Mouse (Mus musculus): ENCODE data around the gene Shpk. TPM values are rescaled to one million over a fixed set of nuclear protein-coding genes. Genes with fewer than 3 reads are reported as not detected.

The Shpk gene
- 0.93 and 1.3 TPM in 2 replicates for polyA plus RNA-seq (2014; fragmentation: Nextera tagmentation; extraction: Ambion mirVana)

DNA sequence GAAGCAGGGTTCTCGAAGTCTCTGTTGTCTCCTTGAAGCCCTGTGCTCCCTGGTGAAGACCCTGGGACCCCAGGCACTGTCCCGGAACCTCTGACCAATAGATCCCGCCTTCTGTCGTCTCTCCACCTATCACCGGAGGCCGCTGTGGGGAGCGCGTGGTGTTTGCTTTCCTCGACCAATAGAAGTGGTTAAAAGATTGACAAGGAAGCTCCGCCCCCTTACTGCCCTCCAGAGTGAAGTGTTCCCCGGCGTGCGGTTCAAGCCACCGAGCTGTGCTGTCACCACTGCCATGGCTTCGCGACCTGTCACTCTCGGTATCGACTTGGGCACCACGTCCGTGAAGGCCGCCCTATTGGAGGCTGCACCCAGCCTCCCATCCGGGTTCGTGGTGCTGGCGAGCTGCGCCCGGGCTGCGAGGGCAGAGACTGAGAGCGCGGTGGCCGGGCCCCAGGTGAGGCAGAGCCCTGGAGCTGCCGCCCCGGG, at the start of gene Shpk:
Gene Shpk (plus strand): TSS at position 231 of the 483 bp plus-strand sequence.
- H3K27ac ChIP-seq (ENCODE audit: low read depth): no peak within 1 kb of the TSS
- no peaks in the 10 kb centered on the region for H3K4me1 ChIP-seq (ENCODE audit: insufficient read depth)
- no peaks in the 10 kb centered on the region for H3K27me3 ChIP-seq (ENCODE audit: insufficient read depth, low read length)
- under 1% methylated on average over 32 of the region's 32 CpGs for WGBS
- peak; percentile 98 for ATAC-seq (ENCODE audit: insufficient read depth)
- H3K9ac ChIP-seq: peak within 1 kb of the TSS; percentile 69
- 0 out of 2 replicates have a peak, but pooled peaks have one; percentile 4 for TF ChIP-seq CTCF (IDR thresholded peaks at IDR 0.05; ENCODE audit: low read depth)
- DNase-seq: peak; percentile 97
- H3K9me3 ChIP-seq (ENCODE audit: low read depth, low read length): no peaks in the 10 kb centered on the region
- no peaks in the 10 kb centered on the region for H3K36me3 ChIP-seq (ENCODE audit: insufficient read depth)
- H3K4me3 ChIP-seq (ENCODE audit: low read depth, low read length): peak within 1 kb of the TSS; percentile 61
- H3K4me2 ChIP-seq: peak within 1 kb of the TSS; percentile 97

DNA sequence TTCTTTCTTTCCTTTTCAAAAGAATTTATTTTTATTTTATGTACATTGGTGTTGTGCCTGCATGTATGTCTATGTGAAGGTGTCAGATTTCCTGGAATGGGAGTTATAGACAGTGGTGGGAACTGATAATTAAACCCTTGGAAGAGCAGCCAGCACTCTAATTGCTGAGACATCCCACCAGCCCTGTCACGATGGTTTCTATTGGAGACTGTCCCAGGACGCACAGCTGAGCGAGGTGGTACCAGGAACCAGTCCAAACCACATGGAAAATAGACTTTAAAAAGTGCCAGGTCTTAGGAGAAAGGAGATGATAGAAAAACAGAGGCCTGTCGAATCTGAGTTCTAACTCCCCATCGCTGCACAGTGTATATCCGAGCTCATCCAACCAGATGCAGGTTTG, 44.2 kb upstream of the Shpk start:
- Histone ChIP-seq H3K9ac (no peak overlapping the region), H3K36me3 (ENCODE audit: insufficient read depth) (no peaks in the 10 kb centered on the region), H3K9me3 (ENCODE audit: low read depth, low read length) (no peaks in the 10 kb centered on the region), H3K4me2 (no peak overlapping the region), H3K27ac (ENCODE audit: low read depth) (no peak overlapping the region), H3K4me3 (ENCODE audit: low read depth, low read length) (no peak overlapping the region), H3K27me3 (ENCODE audit: insufficient read depth, low read length) (peaks cover 15% of the 10 kb centered on the region), H3K4me1 (ENCODE audit: insufficient read depth) (no peaks in the 10 kb centered on the region)
- WGBS: 68% methylated on average over 6 of the region's 6 CpGs
- DNase-seq (no peak), ATAC-seq (ENCODE audit: insufficient read depth) (no peak)
- TF ChIP-seq CTCF (IDR thresholded peaks at IDR 0.05; ENCODE audit: low read depth): no peak

DNA sequence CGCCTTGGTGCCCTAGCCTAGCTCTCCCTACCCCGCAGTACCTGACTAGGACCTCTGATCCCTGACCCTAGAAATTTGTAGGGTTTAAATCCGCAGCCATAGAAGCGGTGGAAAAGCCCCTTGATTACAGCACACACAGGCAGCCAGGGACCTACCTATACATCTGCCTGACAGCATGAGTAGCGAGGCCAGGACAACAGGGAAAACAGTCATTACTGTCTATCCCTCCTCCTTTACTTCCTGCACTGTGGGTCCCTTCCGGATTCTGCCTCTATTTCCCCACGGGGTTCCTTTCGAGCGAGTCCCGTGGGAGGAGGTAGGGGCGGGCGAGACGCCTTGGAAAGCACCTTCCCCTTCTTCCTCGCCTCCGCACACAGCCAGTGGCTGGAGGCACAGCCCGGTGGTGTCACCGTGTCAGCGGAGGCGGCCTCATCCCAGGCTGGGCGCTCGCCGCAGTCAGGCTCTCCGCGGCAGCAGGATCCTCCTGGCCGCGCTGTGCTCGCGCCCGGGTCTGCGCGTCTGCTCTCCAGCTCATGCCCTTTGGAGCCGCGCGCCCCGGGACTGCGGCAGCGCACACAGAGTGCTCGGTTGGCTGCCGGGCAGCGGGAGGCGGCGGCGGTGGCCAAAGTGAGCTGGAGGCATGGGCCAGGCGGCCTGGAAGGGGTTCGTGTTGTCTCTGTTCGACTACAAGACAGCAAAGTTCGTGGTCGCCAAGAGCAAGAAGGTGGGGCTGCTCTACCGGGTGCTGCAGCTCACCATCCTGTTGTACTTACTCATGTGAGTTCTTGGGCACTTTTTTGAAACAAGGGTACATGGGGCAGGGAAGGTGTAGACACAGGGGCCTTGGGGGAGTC, 39.1 kb upstream of the Shpk start, which contains the start of gene P2rx5:
Gene P2rx5 (plus strand): TSS at position 465 of the 854 bp plus-strand sequence.
- H3K4me1 ChIP-seq (ENCODE audit: insufficient read depth): peaks cover 6% of the 10 kb centered on the region
- H3K9ac ChIP-seq: peak within 1 kb of the TSS; percentile 39
- no peak for TF ChIP-seq CTCF (IDR thresholded peaks at IDR 0.05; ENCODE audit: low read depth)
- H3K9me3 ChIP-seq (ENCODE audit: low read depth, low read length): no peaks in the 10 kb centered on the region
- peak; percentile 81 for ATAC-seq (ENCODE audit: insufficient read depth)
- 2% methylated on average over 49 of the region's 49 CpGs for WGBS
- H3K27ac ChIP-seq (ENCODE audit: low read depth): no peak within 1 kb of the TSS
- DNase-seq: peak; percentile 71
- peak within 1 kb of the TSS; percentile 38 for H3K4me3 ChIP-seq (ENCODE audit: low read depth, low read length)
- H3K36me3 ChIP-seq (ENCODE audit: insufficient read depth): no peaks in the 10 kb centered on the region
- H3K27me3 ChIP-seq (ENCODE audit: insufficient read depth, low read length): peaks cover 24% of the 10 kb centered on the region
- H3K4me2 ChIP-seq: peak within 1 kb of the TSS; percentile 81

DNA sequence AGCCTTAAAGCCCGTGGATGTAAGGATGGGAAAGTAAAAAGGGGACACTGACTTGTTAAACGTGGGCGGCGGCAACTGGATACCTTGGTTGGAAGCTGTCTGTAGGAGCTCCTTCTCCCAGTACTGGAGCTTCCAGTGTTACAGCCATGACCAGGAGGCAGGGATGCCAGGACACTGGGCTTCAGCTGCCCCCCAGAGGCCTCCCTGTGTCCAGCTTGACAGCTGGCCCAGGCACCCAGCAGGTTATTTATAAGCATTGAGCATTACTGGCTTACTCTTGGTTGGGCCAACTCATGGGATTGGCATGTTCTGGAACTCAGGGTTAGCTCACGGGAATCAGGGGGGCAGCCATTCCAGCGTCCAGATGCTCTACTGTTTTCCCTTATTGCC, 38.5 kb upstream of the Shpk start:
- Histone ChIP-seq H3K27ac (ENCODE audit: low read depth) (no peak overlapping the region), H3K4me2 (peak overlapping the region; percentile 81), H3K9me3 (ENCODE audit: low read depth, low read length) (no peaks in the 10 kb centered on the region), H3K4me3 (ENCODE audit: low read depth, low read length) (peak overlapping the region; percentile 38), H3K36me3 (ENCODE audit: insufficient read depth) (no peaks in the 10 kb centered on the region), H3K4me1 (ENCODE audit: insufficient read depth) (peaks cover 6% of the 10 kb centered on the region), H3K9ac (peak overlapping the region; percentile 39; the same call in 1 of the 2 replicates), H3K27me3 (ENCODE audit: insufficient read depth, low read length) (peaks cover 24% of the 10 kb centered on the region)
- ATAC-seq (ENCODE audit: insufficient read depth): peak; percentile 47; the same call in 1 of the 2 replicates
- no peak for TF ChIP-seq CTCF (IDR thresholded peaks at IDR 0.05; ENCODE audit: low read depth)
- WGBS: 30% methylated on average over 6 of the region's 6 CpGs
- DNase-seq: no peak

DNA sequence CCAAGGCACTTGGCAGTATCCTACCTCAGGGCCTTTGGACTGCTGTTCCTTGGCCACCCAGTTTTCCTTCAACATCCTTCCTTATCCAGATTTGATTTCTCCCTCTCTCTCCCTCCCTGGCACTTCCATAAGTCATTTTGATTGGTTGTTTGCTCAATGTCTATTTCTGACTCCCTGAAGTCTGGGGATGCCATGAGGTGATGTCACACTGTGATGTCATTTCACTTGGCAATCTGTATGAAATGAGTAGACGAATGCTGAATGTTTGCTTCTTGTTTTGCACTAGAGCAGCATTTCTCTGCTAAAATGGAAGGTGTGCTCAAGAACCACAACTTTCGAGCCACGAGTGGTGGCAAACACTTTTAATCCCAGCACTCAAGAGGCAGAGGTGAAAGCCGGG, 37.6 kb upstream of the Shpk start:
- no peaks in the 10 kb centered on the region for H3K36me3 ChIP-seq (ENCODE audit: insufficient read depth)
- no peak overlapping the region for H3K4me3 ChIP-seq (ENCODE audit: low read depth, low read length)
- 84% methylated on average over 4 of the region's 4 CpGs for WGBS
- H3K4me1 ChIP-seq (ENCODE audit: insufficient read depth): peaks cover 6% of the 10 kb centered on the region
- no peak for ATAC-seq (ENCODE audit: insufficient read depth)
- peaks cover 24% of the 10 kb centered on the region for H3K27me3 ChIP-seq (ENCODE audit: insufficient read depth, low read length)
- TF ChIP-seq CTCF (IDR thresholded peaks at IDR 0.05; ENCODE audit: low read depth): no peak
- no peak overlapping the region for H3K27ac ChIP-seq (ENCODE audit: low read depth)
- H3K4me2 ChIP-seq: no peak overlapping the region
- H3K9me3 ChIP-seq (ENCODE audit: low read depth, low read length): no peaks in the 10 kb centered on the region
- H3K9ac ChIP-seq: no peak overlapping the region
- DNase-seq: no peak

DNA sequence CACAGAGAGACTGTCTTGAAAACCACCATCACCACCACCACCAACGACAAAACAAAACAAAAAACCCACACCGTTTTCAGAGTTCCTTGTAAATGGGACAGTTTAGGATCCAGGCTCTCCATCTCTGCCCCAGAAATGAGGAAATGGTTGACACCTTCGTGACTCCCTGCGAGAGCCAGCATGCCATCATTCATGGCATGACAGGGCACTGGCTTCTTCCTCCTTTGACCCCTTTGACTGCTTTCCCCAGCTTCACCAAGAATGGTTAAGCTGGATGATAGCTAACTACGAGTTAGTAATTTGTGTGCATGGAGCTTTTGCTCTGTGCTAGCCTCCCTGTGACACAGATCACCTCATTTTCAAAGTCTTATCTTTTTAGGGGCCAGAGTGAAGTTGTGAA, 37.0 kb upstream of the Shpk start:
- Histone ChIP-seq H3K9ac (no peak overlapping the region), H3K4me3 (ENCODE audit: low read depth, low read length) (no peak overlapping the region), H3K36me3 (ENCODE audit: insufficient read depth) (no peaks in the 10 kb centered on the region), H3K27me3 (ENCODE audit: insufficient read depth, low read length) (peaks cover 24% of the 10 kb centered on the region), H3K9me3 (ENCODE audit: low read depth, low read length) (no peaks in the 10 kb centered on the region), H3K27ac (ENCODE audit: low read depth) (no peak overlapping the region), H3K4me2 (no peak overlapping the region), H3K4me1 (ENCODE audit: insufficient read depth) (peaks cover 6% of the 10 kb centered on the region)
- DNase-seq (no peak), ATAC-seq (ENCODE audit: insufficient read depth) (no peak)
- 47% methylated on average over 5 of the region's 5 CpGs for WGBS
- no peak for TF ChIP-seq CTCF (IDR thresholded peaks at IDR 0.05; ENCODE audit: low read depth)

DNA sequence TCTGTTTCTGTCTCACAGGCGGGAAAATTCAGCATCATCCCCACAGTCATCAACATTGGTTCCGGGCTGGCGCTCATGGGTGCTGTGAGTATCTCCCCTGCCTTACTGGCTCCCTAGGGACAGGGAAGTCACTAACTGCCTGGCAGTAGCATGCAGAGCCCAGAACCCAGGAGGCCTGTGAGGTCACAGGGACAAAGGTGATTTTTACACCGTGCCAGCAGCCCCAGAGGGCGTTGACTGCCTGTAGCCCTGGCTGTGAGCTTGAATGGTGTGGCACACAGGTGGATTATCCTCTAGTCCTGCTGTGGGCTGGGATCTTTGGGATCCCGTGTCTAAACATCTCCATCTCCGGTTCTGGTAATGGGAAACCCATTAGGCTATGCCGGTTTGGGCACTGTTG, 31.2 kb upstream of the Shpk start:
- 78% methylated on average over 8 of the region's 8 CpGs for WGBS
- Histone ChIP-seq H3K9ac (no peak overlapping the region), H3K36me3 (ENCODE audit: insufficient read depth) (peaks cover 15% of the 10 kb centered on the region), H3K27me3 (ENCODE audit: insufficient read depth, low read length) (no peaks in the 10 kb centered on the region), H3K4me3 (ENCODE audit: low read depth, low read length) (no peak overlapping the region), H3K27ac (ENCODE audit: low read depth) (no peak overlapping the region), H3K9me3 (ENCODE audit: low read depth, low read length) (no peaks in the 10 kb centered on the region), H3K4me1 (ENCODE audit: insufficient read depth) (peaks cover 13% of the 10 kb centered on the region; the same call in 1 of the 2 replicates), H3K4me2 (no peak overlapping the region)
- DNase-seq (no peak), ATAC-seq (ENCODE audit: insufficient read depth) (no peak)
- TF ChIP-seq CTCF (IDR thresholded peaks at IDR 0.05; ENCODE audit: low read depth): no peak

All from lung, embryonic 14.5 days (tissue).